Mouse (Mus musculus) limb, embryonic 11.5 days (tissue): ENCODE measurements at regions not wholly inside any gene's neighbourhood (a gene's known extent, or its start where the extent isn't known, plus 50 kb on each side); places are given as distances from the start of the nearest gene placed in this dataset.

ENCODE experiments used
- ATAC-seq: fragments of 200-750 bp; cut with Nextera tagmentation; 2 replicates; pipeline ENCODE4 v1.8.0; 2017; ENCODE audit warnings: low read depth; ENCODE audit not compliant: insufficient number of reproducible peaks, low FRiP score, low TSS enrichment
- DNase-seq: peaks from one replicate; pipeline ENCODE4 v3.0.0-alpha.2; 2015; ENCODE audit warnings: low spot score
- H3K27ac ChIP-seq: fragments of 300-500 bp; sonication (generic); replicated peaks from 2 replicates; pipeline ENCODE4 v1.5.1; 2014; ENCODE audit warnings: low read depth, mild to moderate bottlenecking, low read length
- H3K27me3 ChIP-seq: fragments of 300-500 bp; sonication (generic); 2 replicates; pipeline ENCODE4 v1.6.1; 2014; ENCODE audit warnings: mild to moderate bottlenecking, low read length, mixed read lengths; ENCODE audit not compliant: control insufficient read depth, insufficient read depth
- H3K36me3 ChIP-seq: fragments of 300-500 bp; sonication (generic); 2 replicates; pipeline ENCODE4 v1.6.1; 2014; ENCODE audit warnings: mild to moderate bottlenecking, low read length, moderate library complexity, mixed read lengths; ENCODE audit not compliant: control insufficient read depth, insufficient read depth
- H3K4me1 ChIP-seq: fragments of 300-500 bp; sonication (generic); 2 replicates; pipeline ENCODE4 v1.6.1; 2014; ENCODE audit warnings: low read length, mixed read lengths; ENCODE audit not compliant: control insufficient read depth, insufficient read depth
- H3K4me2 ChIP-seq: fragments of 300-500 bp; sonication (generic); 2 replicates; pipeline ENCODE4 v1.6.1; 2014; ENCODE audit warnings: low read depth, mild to moderate bottlenecking, moderate library complexity; ENCODE audit not compliant: severe bottlenecking
- H3K4me3 ChIP-seq: fragments of 300-500 bp; sonication (generic); 2 replicates; pipeline ENCODE4 v1.5.1; 2014; ENCODE audit warnings: low read depth, low read length
- H3K9ac ChIP-seq: fragments of 300-500 bp; sonication (generic); 2 replicates; pipeline ENCODE4 v1.6.1; 2014; ENCODE audit warnings: mild to moderate bottlenecking, low read length
- H3K9me3 ChIP-seq: fragments of 300-500 bp; sonication (generic); 2 replicates; pipeline ENCODE4 v1.6.1; 2016; ENCODE audit warnings: low read length; ENCODE audit not compliant: control insufficient read depth
- WGBS: fragments of 180-500 bp; shearing (Covaris S2); extraction: QIAGEN DNeasy Blood & Tissue Kit; methylation state at CpG from one replicate; pipeline ENCODE4 v1.1.7; 2014; 5-methylcytosine and 5-hydroxymethylcytosine counted together

DNA sequence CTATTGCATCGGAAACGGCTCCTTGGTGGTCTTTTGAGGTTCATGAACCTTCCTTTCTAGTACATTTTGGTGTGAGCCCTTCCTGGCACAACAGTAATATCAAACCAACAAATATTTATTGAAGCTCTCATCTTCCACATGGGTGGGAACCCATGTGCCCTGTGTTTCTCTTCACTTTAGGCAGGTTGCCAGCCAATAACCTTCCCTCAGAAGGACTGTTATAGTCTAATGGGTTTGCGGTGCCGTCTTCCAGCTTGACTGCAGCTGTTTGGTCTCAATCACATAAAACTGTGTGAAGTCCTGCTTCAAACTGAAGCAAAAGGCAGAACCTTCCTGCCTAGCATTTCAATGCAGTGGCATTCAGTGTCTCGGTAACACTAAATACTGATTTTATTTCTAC lies 69.4 kb upstream of the Irak1bp1 start:
- no peaks in the 10 kb centered on the region for H3K27me3 ChIP-seq
- ATAC-seq, result no peak
- WGBS, result 79% methylated on average over 5 of the region's 5 CpGs

GRCm38 (mm10) chr9:82760682-82761468 lies 68.5 kb upstream of the Irak1bp1 start:
- H3K4me1 ChIP-seq, result no peaks in the 10 kb centered on the region
- no peak overlapping the region for H3K4me2 ChIP-seq
- 90% methylated on average over 9 of the region's 9 CpGs for WGBS
- no peak overlapping the region for H3K9ac ChIP-seq
- no peaks in the 10 kb centered on the region for H3K36me3 ChIP-seq
- H3K27ac ChIP-seq, result no peak overlapping the region
- ATAC-seq (no peak), DNase-seq (no peak)
- H3K27me3 ChIP-seq, result no peaks in the 10 kb centered on the region
- H3K4me3 ChIP-seq, result no peak overlapping the region
- H3K9me3 ChIP-seq, result no peaks in the 10 kb centered on the region

More for the DNA sequence above, 69.4 kb upstream of the Irak1bp1 start:
- H3K9ac ChIP-seq, result no peak overlapping the region
- no peak for DNase-seq
- H3K4me2 ChIP-seq, result no peak overlapping the region
- no peaks in the 10 kb centered on the region for H3K36me3 ChIP-seq
- H3K9me3 ChIP-seq, result no peaks in the 10 kb centered on the region
- no peak overlapping the region for H3K4me3 ChIP-seq
- H3K4me1 ChIP-seq, result no peaks in the 10 kb centered on the region
- H3K27ac ChIP-seq, result no peak overlapping the region

GRCm38 (mm10) chr9:82763651-82764050 lies 65.7 kb upstream of the Irak1bp1 start:
- H3K9ac ChIP-seq, result no peak overlapping the region
- ATAC-seq (no peak), DNase-seq (no peak)
- H3K27me3 ChIP-seq, result no peaks in the 10 kb centered on the region
- no peaks in the 10 kb centered on the region for H3K4me1 ChIP-seq
- 94% methylated on average over 1 of the region's 1 CpGs for WGBS
- H3K36me3 ChIP-seq, result no peaks in the 10 kb centered on the region
- no peak overlapping the region for H3K4me2 ChIP-seq
- H3K27ac ChIP-seq, result no peak overlapping the region
- H3K9me3 ChIP-seq, result no peaks in the 10 kb centered on the region
- H3K4me3 ChIP-seq, result no peak overlapping the region
